Mouse (Mus musculus) liver, adult 2 months (tissue): ENCODE measurements around the gene Itgb6. TPM values are rescaled to one million over a fixed set of nuclear protein-coding genes. Genes with fewer than 3 reads are reported as not detected.

Experiments
- DNase-seq: peaks from one replicate; pipeline ENCODE4 v3.0.0-alpha.2; 2011; ENCODE audit warnings: low read depth, low spot score; ENCODE audit errors: extremely low read depth
- H3K27ac ChIP-seq: fragments of 200-500 bp; replicated peaks from 2 replicates; pipeline ENCODE4 v1.5.1; 2012; ENCODE audit warnings: low read depth, mild to moderate bottlenecking, control low read depth, inconsistent platforms, low read length; ENCODE audit not compliant: insufficient read depth
- H3K27me3 ChIP-seq: fragments of 200-500 bp; 2 replicates; pipeline ENCODE4 v1.6.1; 2012; ENCODE audit warnings: mild to moderate bottlenecking, moderate library complexity, low read length, inconsistent platforms; ENCODE audit not compliant: control insufficient read depth, insufficient read depth
- H3K36me3 ChIP-seq: fragments of 200-500 bp; 2 replicates; pipeline ENCODE4 v1.6.1; 2012; ENCODE audit warnings: low read length, inconsistent platforms; ENCODE audit not compliant: control insufficient read depth, insufficient read depth
- H3K4me1 ChIP-seq: fragments of 200-500 bp; 2 replicates; pipeline ENCODE4 v1.6.1; 2011; ENCODE audit warnings: low read length; ENCODE audit not compliant: control insufficient read depth, insufficient read depth
- H3K4me3 ChIP-seq: fragments of 200-500 bp; 2 replicates; pipeline ENCODE4 v1.5.1; 2011; ENCODE audit warnings: low read depth, mild to moderate bottlenecking, control low read depth, low read length, moderate library complexity; ENCODE audit not compliant: insufficient read depth
- H3K79me2 ChIP-seq: fragments of 200-500 bp; 2 replicates; pipeline ENCODE4 v1.6.1; 2012; ENCODE audit warnings: inconsistent platforms, mild to moderate bottlenecking, low read length, moderate library complexity; ENCODE audit not compliant: control insufficient read depth, insufficient read depth
- H3K9ac ChIP-seq: fragments of 200-500 bp; 2 replicates; pipeline ENCODE4 v1.6.1; 2012; ENCODE audit warnings: low read depth, mild to moderate bottlenecking, control low read depth, inconsistent platforms, low read length
- CTCF ChIP-seq: fragments of 200-500 bp; IDR thresholded peaks from 2 replicates; pipeline ENCODE4 v1.5.1; 2011; ENCODE audit warnings: low read depth, low read length, control low read depth
- POLR2A ChIP-seq: fragments of 200-500 bp; IDR thresholded peaks from 2 replicates; pipeline ENCODE4 v1.6.1; 2011; ENCODE audit warnings: low read length, control low read depth; ENCODE audit not compliant: insufficient read depth; ENCODE audit errors: extremely low read depth
- WGBS: fragments of 180-500 bp; shearing (Covaris S2); methylation state at CpG from one replicate; pipeline ENCODE4 v1.1.7; 2018; 5-methylcytosine and 5-hydroxymethylcytosine counted together
- polyA plus RNA-seq: library from polyadenylated mRNA; depleted of rRNA; stranded (reverse); fragments of >200 nt; gene quantifications from 2 replicates; pipeline ENCODE4 v1.2.3, GENCODE M21; 2012
- total RNA-seq: library from RNA; depleted of rRNA; stranded (reverse); fragments of >200 nt; gene quantifications from 2 replicates; pipeline ENCODE4 v1.2.3, GENCODE M21; 2014

The Itgb6 gene
- total and polyA plus RNA-seq, 2 experiments = 0.28 TPM; not detected in 1

DNA sequence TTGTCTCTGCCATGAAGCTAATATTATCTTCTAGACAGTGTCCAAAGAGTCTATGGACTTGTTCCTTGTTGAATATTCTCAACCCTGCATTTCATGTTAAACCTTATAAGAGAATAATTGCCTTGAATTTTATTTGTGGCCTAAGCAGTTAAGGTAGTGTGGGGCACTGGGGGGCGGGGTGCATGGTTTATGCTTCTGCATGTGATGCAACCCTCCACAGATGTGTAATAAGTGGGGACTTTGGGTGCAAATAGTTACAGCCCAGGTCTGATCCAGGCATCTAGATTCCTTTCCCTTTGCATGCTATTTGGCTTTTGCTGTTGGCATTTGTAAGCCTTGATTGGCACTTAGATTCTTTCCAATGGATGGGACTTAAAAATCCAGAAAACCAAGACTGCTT is 51.2 kb downstream of the Itgb6 start:
- H3K9ac ChIP-seq = no peak overlapping the region
- DNase-seq = no peak
- no peaks in the 10 kb centered on the region for H3K4me1 ChIP-seq
- H3K36me3 ChIP-seq = no peaks in the 10 kb centered on the region
- no peak overlapping the region for H3K4me3 ChIP-seq
- H3K27me3 ChIP-seq = no peaks in the 10 kb centered on the region; the same call in 1 of the 2 replicates
- no peaks in the 10 kb centered on the region for H3K79me2 ChIP-seq
- H3K27ac ChIP-seq = no peak overlapping the region
- WGBS = 87% methylated on average over 1 of the region's 1 CpGs
- TF ChIP-seq CTCF (no peak), POLR2A (no peak)

DNA sequence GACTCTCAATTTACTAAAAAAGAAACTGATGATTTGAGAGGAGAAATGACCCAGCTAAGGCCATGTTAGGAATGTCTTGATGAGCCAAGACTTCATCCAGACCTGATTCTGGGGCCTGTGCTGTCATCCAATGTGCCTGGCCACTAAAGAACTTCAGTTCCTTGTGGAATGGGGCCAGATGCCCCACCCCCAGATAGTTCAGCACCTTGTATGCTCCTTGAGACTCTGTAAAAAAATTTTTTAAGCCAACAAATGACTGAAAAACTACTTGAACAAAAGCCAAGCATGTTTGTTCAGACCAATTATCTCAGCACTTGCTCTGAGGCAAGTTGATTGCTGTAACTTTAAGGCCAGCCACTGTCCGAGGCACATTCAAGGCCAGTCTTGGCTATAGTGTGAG is 59.4 kb downstream of the Itgb6 start:
- 75% methylated on average over 1 of the region's 1 CpGs for WGBS

DNA sequence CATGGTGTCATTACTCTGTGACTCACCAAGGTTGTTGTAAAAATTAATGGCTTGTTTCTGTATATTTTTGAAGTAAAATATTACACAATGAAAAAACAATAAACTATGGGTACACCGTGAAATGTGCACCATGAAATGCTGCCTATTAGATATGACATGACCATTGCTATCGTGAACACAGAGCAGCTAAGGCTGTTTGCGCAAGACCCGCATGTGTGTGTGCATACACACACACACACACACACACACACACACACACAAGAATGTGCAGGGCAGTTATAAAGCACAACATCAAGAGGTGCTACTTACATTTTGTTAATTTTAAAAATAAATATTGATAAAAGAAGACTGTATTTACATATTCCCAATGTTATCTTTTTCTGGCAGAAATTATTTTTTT is 62.5 kb downstream of the Itgb6 start:
- H3K27me3 ChIP-seq = no peaks in the 10 kb centered on the region
- H3K79me2 ChIP-seq = no peaks in the 10 kb centered on the region
- H3K9ac ChIP-seq = no peak overlapping the region
- H3K4me3 ChIP-seq = no peak overlapping the region
- no peaks in the 10 kb centered on the region for H3K4me1 ChIP-seq
- WGBS = 82% methylated on average over 4 of the region's 4 CpGs
- H3K27ac ChIP-seq = no peak overlapping the region
- TF ChIP-seq POLR2A = no peak
- no peak for TF ChIP-seq CTCF
- no peaks in the 10 kb centered on the region for H3K36me3 ChIP-seq
- DNase-seq = no peak

More for the DNA sequence above, 59.4 kb downstream of the Itgb6 start:
- TF ChIP-seq POLR2A (no peak), CTCF (no peak)
- Histone ChIP-seq H3K27ac (no peak overlapping the region), H3K4me3 (no peak overlapping the region), H3K4me1 (no peaks in the 10 kb centered on the region), H3K36me3 (no peaks in the 10 kb centered on the region), H3K9ac (no peak overlapping the region), H3K27me3 (no peaks in the 10 kb centered on the region), H3K79me2 (no peaks in the 10 kb centered on the region)
- peak; percentile 10 for DNase-seq

DNA sequence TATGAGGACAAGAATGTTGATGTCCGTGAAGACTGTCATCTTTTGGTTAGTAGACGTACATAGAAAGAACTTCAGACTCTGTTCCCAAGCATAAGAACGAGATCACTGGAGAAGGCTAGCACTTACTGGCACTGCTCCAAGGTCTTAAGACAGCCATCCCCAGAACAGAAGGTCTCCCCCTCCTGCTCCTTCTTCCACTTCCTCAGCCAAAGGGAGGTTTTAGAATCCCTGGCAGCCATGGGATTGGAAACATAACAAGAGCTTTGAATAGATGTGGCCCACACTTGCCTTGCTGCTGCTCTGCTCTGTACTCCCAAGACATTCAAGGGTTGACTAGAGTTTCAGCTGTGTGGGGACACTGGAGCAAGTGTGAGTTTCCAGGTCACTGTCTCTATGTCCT is 63.5 kb downstream of the Itgb6 start:
- 76% methylated on average over 3 of the region's 3 CpGs for WGBS
- TF ChIP-seq CTCF (no peak), POLR2A (no peak)
- H3K36me3 ChIP-seq = no peaks in the 10 kb centered on the region

DNA sequence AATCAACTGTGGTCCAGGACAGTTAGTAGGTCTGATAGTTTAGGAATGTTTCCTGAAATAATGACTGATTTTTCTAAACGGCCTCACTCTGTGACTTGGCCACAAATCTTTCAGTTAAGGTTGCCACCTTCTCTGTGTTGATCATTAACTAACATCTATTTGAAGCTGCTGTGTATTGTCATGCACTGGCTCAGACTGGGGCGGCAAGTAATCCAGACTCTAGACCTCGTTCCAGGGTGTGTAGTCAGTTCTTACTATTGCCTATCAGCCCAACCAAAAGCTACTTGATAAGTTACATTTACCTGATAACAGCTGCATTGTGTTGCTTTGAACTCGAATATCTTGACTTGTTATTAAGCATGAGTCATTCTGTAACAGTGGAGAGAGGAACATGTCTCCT is 67.6 kb downstream of the Itgb6 start:
- no peak overlapping the region for H3K9ac ChIP-seq
- WGBS = 27% methylated on average over 4 of the region's 4 CpGs
- peak; percentile 56 for DNase-seq

More for the DNA sequence above, 63.5 kb downstream of the Itgb6 start:
- H3K9ac ChIP-seq = no peak overlapping the region
- no peak overlapping the region for H3K27ac ChIP-seq
- H3K4me3 ChIP-seq = no peak overlapping the region
- H3K79me2 ChIP-seq = no peaks in the 10 kb centered on the region
- no peaks in the 10 kb centered on the region for H3K4me1 ChIP-seq
- DNase-seq = peak; percentile 9
- no peaks in the 10 kb centered on the region for H3K27me3 ChIP-seq

DNA sequence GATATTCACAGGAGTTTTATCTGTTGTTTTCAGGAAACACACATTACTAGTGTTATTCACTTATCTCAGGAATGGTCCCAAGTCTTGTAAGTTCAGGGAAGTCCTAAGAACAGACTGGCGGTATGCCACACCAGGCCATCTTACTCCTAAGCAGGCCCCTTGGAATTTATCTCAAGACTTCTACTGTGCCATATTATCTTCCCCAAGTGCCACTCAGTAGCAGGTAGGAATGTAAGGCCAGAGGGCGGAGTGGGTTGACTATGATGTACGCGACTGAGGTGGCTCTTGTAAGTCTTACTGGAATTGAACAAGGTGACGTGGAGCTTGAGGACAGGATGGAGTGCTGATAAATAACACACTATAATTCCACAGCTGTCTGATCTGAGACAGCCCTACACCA is 72.3 kb downstream of the Itgb6 start:
- 95% methylated on average over 5 of the region's 5 CpGs for WGBS
- DNase-seq = no peak
- Histone ChIP-seq H3K4me3 (no peak overlapping the region), H3K79me2 (no peaks in the 10 kb centered on the region), H3K27me3 (no peaks in the 10 kb centered on the region), H3K4me1 (no peaks in the 10 kb centered on the region), H3K36me3 (no peaks in the 10 kb centered on the region), H3K27ac (no peak overlapping the region), H3K9ac (no peak overlapping the region)
- TF ChIP-seq CTCF = no peak
- no peak for TF ChIP-seq POLR2A

More for the DNA sequence above, 67.6 kb downstream of the Itgb6 start:
- H3K27ac ChIP-seq = no peak overlapping the region
- H3K27me3 ChIP-seq = no peaks in the 10 kb centered on the region
- no peaks in the 10 kb centered on the region for H3K79me2 ChIP-seq
- H3K4me3 ChIP-seq = no peak overlapping the region
- TF ChIP-seq POLR2A = no peak
- no peak for TF ChIP-seq CTCF
- no peaks in the 10 kb centered on the region for H3K4me1 ChIP-seq
- no peaks in the 10 kb centered on the region for H3K36me3 ChIP-seq
